Mouse (Mus musculus) kidney, postnatal 0 days (tissue): ENCODE results near the gene Tex44. TPM values are rescaled to one million over a fixed set of nuclear protein-coding genes. Genes with fewer than 3 reads are reported as not detected.
A peak's percentile ranks its signal among the peaks of the same experiment; 100 is the strongest.
"Not testable (repeated sequence)": the region's sequence is repeated elsewhere in the genome, so short reads cannot be mapped to it uniquely, and the experiment has no call there.

Experiments used
- ATAC-seq: fragments of 200-750 bp; cut with Nextera tagmentation; replicated peaks from 2 replicates; pipeline ENCODE4 v1.8.0; 2017; ENCODE audit warnings: low read depth, moderate number of reproducible peaks, moderate TSS enrichment, moderate library complexity; ENCODE audit not compliant: low FRiP score
- DNase-seq: peaks from one replicate; pipeline ENCODE4 v3.0.0-alpha.2; 2016; ENCODE audit warnings: low spot score
- H3K27ac ChIP-seq: fragments of 300-500 bp; sonication (generic); 2 replicates; pipeline ENCODE4 v1.5.1; 2014; ENCODE audit warnings: mild to moderate bottlenecking
- H3K27me3 ChIP-seq: fragments of 300-500 bp; sonication (generic); 2 replicates; pipeline ENCODE4 v1.6.1; 2014; ENCODE audit warnings: low read length, mixed read lengths; ENCODE audit not compliant: insufficient read depth
- H3K36me3 ChIP-seq: fragments of 300-500 bp; sonication (generic); 2 replicates; pipeline ENCODE4 v1.6.1; 2014; ENCODE audit warnings: low read length, mixed read lengths; ENCODE audit not compliant: insufficient read depth
- H3K4me1 ChIP-seq: fragments of 300-500 bp; sonication (generic); replicated peaks from 2 replicates; pipeline ENCODE4 v1.6.1; 2014; ENCODE audit warnings: antibody characterized with exemption, low read length, mixed read lengths; ENCODE audit not compliant: insufficient read depth
- H3K4me2 ChIP-seq: fragments of 300-500 bp; sonication (generic); 2 replicates; pipeline ENCODE4 v1.6.1; 2014; ENCODE audit warnings: mild to moderate bottlenecking, low read length, moderate library complexity, mixed read lengths
- H3K4me3 ChIP-seq: fragments of 300-500 bp; sonication (generic); replicated peaks from 2 replicates; pipeline ENCODE4 v1.5.1; 2014; ENCODE audit warnings: low read depth, low read length
- H3K9ac ChIP-seq: fragments of 300-500 bp; sonication (generic); 2 replicates; pipeline ENCODE4 v1.6.1; 2014; ENCODE audit warnings: low read depth, low read length
- H3K9me3 ChIP-seq: fragments of 300-500 bp; sonication (generic); replicated peaks from 2 replicates; pipeline ENCODE4 v1.6.1; 2016; ENCODE audit warnings: low read length, inconsistent platforms, mixed read lengths
- CTCF ChIP-seq: IDR thresholded peaks from 2 replicates; pipeline ENCODE4 v1.5.1; 2016; ENCODE audit warnings: antibody characterized with exemption, low read depth, mild to moderate bottlenecking, moderate library complexity
- WGBS: fragments of 180-500 bp; shearing (Covaris S2); extraction: QIAGEN DNeasy Blood & Tissue Kit; methylation state at CpG from one replicate; pipeline ENCODE4 v1.1.7; 2014; 5-methylcytosine and 5-hydroxymethylcytosine counted together
- polyA plus RNA-seq: library from polyadenylated mRNA; unstranded; fragments of >200 nt; fragmentation: Nextera tagmentation; extraction: Ambion mirVana; gene quantifications from 2 replicates; pipeline ENCODE4 v1.2.1, GENCODE M21; 2015

Tex44 gene
- polyA plus RNA-seq, 1 experiment from 2014 or later, result not detected

DNA sequence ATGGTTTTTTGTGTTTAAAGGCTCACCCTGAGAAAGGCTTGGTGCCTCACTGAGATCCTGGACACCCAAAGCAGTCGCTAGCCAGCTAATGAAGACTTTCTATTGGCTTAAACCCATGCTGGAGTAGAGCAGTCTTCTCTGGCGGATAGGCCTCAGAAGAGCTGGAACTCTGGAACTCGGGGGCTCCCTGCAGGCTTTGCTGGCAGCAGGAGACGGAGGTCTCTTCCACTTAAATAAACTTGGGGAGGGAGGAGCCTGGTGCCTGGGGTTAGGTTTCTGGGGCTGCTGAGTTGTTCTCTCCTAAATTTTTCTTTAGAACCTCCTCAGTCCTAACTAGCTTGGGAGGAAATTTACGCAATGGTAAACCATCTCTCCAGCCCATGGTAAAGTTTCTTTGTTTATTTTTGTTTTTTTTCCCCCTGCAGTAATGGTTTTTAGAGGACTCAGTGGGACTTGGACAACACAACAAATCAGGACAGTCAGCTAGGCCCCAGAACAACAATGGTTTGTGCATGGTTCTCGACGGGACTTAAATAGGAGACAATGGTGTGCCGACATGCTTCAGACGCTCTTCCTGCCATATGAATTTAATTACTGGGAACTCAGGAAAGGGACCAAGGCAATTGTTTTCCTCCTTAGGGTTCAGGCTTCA lies 38.2 kb downstream of the Tex44 start:
- DNase-seq (peak; percentile 56), ATAC-seq (no peak)
- no peak overlapping the region for H3K4me2 ChIP-seq
- H3K4me1 ChIP-seq, result no peaks in the 10 kb centered on the region; the same call in 1 of the 2 replicates
- H3K9me3 ChIP-seq, result no peaks in the 10 kb centered on the region
- H3K27ac ChIP-seq, result peak overlapping the region; percentile 70
- H3K27me3 ChIP-seq, result no peaks in the 10 kb centered on the region
- WGBS, result 32% methylated on average over 9 of the region's 9 CpGs
- H3K9ac ChIP-seq, result peak overlapping the region; percentile 3; the same call in 1 of the 2 replicates
- H3K36me3 ChIP-seq, result no peaks in the 10 kb centered on the region
- TF ChIP-seq CTCF, result no peak
- no peak overlapping the region for H3K4me3 ChIP-seq

DNA sequence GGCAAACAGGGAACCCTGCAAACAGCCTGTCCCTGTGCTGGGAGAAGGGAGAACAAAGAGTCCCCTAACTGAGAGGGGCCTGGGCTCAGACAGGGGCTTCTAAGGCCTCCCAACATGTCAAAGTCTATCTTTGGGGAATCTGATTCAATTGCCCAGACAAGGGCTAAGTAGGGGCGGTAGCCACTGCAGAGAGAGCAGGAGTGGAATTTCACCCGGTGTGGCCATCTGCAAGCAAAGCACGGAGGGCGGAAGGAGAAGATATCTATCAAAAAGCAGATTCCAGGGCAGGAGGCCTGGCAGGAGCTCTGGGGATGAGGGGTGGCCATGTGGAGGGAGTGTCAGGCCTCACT lies 38.7 kb downstream of the Tex44 start:
- H3K9ac ChIP-seq, result peak overlapping the region; percentile 3; the same call in 1 of the 2 replicates
- DNase-seq, result peak; percentile 72

DNA sequence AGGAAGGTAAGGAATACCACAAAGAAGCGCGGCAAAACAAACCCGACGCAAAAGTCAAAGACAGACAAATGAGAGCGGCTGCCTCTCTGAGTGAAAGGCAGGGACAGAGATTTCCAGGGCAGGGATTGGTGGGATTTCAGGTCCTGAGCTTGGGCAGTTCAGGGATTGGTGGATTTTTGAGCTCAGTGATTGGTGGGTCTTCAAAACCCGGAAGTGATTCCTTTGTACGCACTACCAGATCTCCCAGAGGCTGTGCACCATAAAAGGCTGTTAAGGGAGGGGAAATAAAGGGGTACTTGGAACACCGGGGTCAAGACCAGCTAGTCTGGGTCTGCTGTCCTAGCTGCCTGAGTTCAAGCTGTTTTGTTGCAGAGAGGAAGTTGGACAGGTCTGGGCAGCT lies 41.3 kb downstream of the Tex44 start:
- WGBS, result 91% methylated on average over 8 of the region's 8 CpGs
- no peak for ATAC-seq
- peaks cover 12% of the 10 kb centered on the region for H3K4me1 ChIP-seq
- H3K4me2 ChIP-seq, result no peak overlapping the region
- DNase-seq, result no peak
- H3K4me3 ChIP-seq, result no peak overlapping the region
- no peak overlapping the region for H3K9ac ChIP-seq
- no peaks in the 10 kb centered on the region for H3K9me3 ChIP-seq
- no peaks in the 10 kb centered on the region for H3K36me3 ChIP-seq
- TF ChIP-seq CTCF, result no peak
- no peaks in the 10 kb centered on the region for H3K27me3 ChIP-seq
- H3K27ac ChIP-seq, result no peak overlapping the region

More for the DNA sequence above, 38.7 kb downstream of the Tex44 start:
- ATAC-seq, result no peak; the same call in 1 of the 2 replicates
- H3K27ac ChIP-seq, result peak overlapping the region; percentile 70
- TF ChIP-seq CTCF, result no peak
- 18% methylated on average over 4 of the region's 4 CpGs for WGBS
- no peak overlapping the region for H3K4me2 ChIP-seq
- H3K4me3 ChIP-seq, result no peak overlapping the region
- H3K9me3 ChIP-seq, result no peaks in the 10 kb centered on the region
- H3K27me3 ChIP-seq, result no peaks in the 10 kb centered on the region
- no peaks in the 10 kb centered on the region for H3K36me3 ChIP-seq
- H3K4me1 ChIP-seq, result no peaks in the 10 kb centered on the region; the same call in 1 of the 2 replicates

- H3K27ac ChIP-seq, result peak overlapping the region; percentile 65; the same call in 1 of the 2 replicates
- H3K9ac ChIP-seq, result no peak overlapping the region
- DNase-seq (no peak), ATAC-seq (no peak)
- no peaks in the 10 kb centered on the region for H3K27me3 ChIP-seq
- H3K4me2 ChIP-seq, result no peak overlapping the region
- no peak for TF ChIP-seq CTCF
- H3K4me1 ChIP-seq, result peaks cover 18% of the 10 kb centered on the region
- H3K9me3 ChIP-seq, result no peaks in the 10 kb centered on the region
- H3K36me3 ChIP-seq, result no peaks in the 10 kb centered on the region
- 96% methylated on average over 4 of the region's 4 CpGs for WGBS
- H3K4me3 ChIP-seq, result no peak overlapping the region
These were observed 43.7 kb downstream of the Tex44 start for GRCm38 (mm10) chr1:86469876-86470275.

- Histone ChIP-seq H3K4me3 (no peak overlapping the region), H3K9me3 (no peaks in the 10 kb centered on the region), H3K27ac (peak overlapping the region; percentile 96), H3K36me3 (no peaks in the 10 kb centered on the region), H3K4me2 (0 out of 2 replicates have a peak overlapping the region, but pooled peaks have one; percentile 23), H3K4me1 (peaks cover 18% of the 10 kb centered on the region), H3K27me3 (no peaks in the 10 kb centered on the region), H3K9ac (no peak overlapping the region)
- 52% methylated on average over 12 of the region's 12 CpGs for WGBS
- peak; percentile 84 for ATAC-seq
- DNase-seq, result peak; percentile 88
- no peak for TF ChIP-seq CTCF
These were observed 44.5 kb downstream of the Tex44 start for GRCm38 (mm10) chr1:86470519-86471181.

- DNase-seq, result peak; percentile 46
- not testable (repeated sequence) for H3K36me3 ChIP-seq, H3K27me3 ChIP-seq, ATAC-seq, H3K4me3 ChIP-seq, H3K9me3 ChIP-seq
- Histone ChIP-seq H3K4me1 (peaks cover 18% of the 10 kb centered on the region), H3K4me2 (peak overlapping the region; percentile 21; the same call in 1 of the 2 replicates), H3K9ac (peak overlapping the region; percentile 47; the same call in 1 of the 2 replicates), H3K27ac (peak overlapping the region; percentile 96)
- TF ChIP-seq CTCF, result peak; percentile 76
- 73% methylated on average over 11 of the region's 11 CpGs for WGBS
These were observed 45.4 kb downstream of the Tex44 start for GRCm38 (mm10) chr1:86471504-86471961.
